Mouse (Mus musculus) lung, embryonic 15.5 days (tissue): ENCODE data around the gene Foxk1. TPM values are rescaled to one million over a fixed set of nuclear protein-coding genes. Genes with fewer than 3 reads are reported as not detected.
A peak's percentile ranks its signal among the peaks of the same experiment; 100 is the strongest.

ENCODE experiments used
- ATAC-seq: fragments of 200-750 bp; cut with Nextera tagmentation; 2 replicates; pipeline ENCODE4 v1.8.0; 2017; ENCODE audit warnings: moderate number of reproducible peaks, borderline replicate concordance; ENCODE audit not compliant: low FRiP score, low TSS enrichment; ENCODE audit errors: extremely low read depth
- H3K27ac ChIP-seq: fragments of 300-500 bp; sonication (generic); 2 replicates; pipeline ENCODE4 v1.5.1; 2015; ENCODE audit warnings: moderate library complexity, mild to moderate bottlenecking, inconsistent platforms
- H3K27me3 ChIP-seq: fragments of 300-500 bp; sonication (generic); 2 replicates; pipeline ENCODE4 v1.6.1; 2015; ENCODE audit warnings: inconsistent platforms
- H3K36me3 ChIP-seq: fragments of 300-500 bp; sonication (generic); 2 replicates; pipeline ENCODE4 v1.6.1; 2015; ENCODE audit warnings: inconsistent platforms
- H3K4me1 ChIP-seq: fragments of 300-500 bp; sonication (generic); 2 replicates; pipeline ENCODE4 v1.6.1; 2015; ENCODE audit warnings: inconsistent platforms
- H3K4me2 ChIP-seq: fragments of 300-500 bp; sonication (generic); 2 replicates; pipeline ENCODE4 v1.6.1; 2015; ENCODE audit warnings: inconsistent platforms, mild to moderate bottlenecking, moderate library complexity
- H3K4me3 ChIP-seq: fragments of 300-500 bp; sonication (generic); 2 replicates; pipeline ENCODE4 v1.5.1; 2015; ENCODE audit warnings: mild to moderate bottlenecking, inconsistent platforms
- H3K9ac ChIP-seq: fragments of 300-500 bp; sonication (generic); 2 replicates; pipeline ENCODE4 v1.6.1; 2015; ENCODE audit warnings: inconsistent platforms
- H3K9me3 ChIP-seq: fragments of 300-500 bp; sonication (generic); 2 replicates; pipeline ENCODE4 v1.6.1; 2016; ENCODE audit warnings: inconsistent platforms
- WGBS: fragments of 180-500 bp; shearing (Covaris S2); methylation state at CpG from one replicate; pipeline ENCODE4 v1.1.7; 2015; 5-methylcytosine and 5-hydroxymethylcytosine counted together
- polyA plus RNA-seq: library from polyadenylated mRNA; unstranded; fragments of >200 nt; fragmentation: Nextera tagmentation; extraction: Ambion mirVana; gene quantifications from 2 replicates; pipeline ENCODE4 v1.2.1, GENCODE M21; 2015

The Foxk1 gene
- polyA plus RNA-seq, 1 experiment from 2014 or later = 5.7 TPM

GRCm38 (mm10) chr5:142394602-142395252 is 6.6 kb upstream of the Foxk1 start:
- ATAC-seq = no peak
- H3K27me3 ChIP-seq = no peaks in the 10 kb centered on the region
- no peak overlapping the region for H3K9ac ChIP-seq
- no peak overlapping the region for H3K27ac ChIP-seq
- H3K4me2 ChIP-seq = no peak overlapping the region
- H3K36me3 ChIP-seq = no peaks in the 10 kb centered on the region
- no peaks in the 10 kb centered on the region for H3K4me1 ChIP-seq
- no peak overlapping the region for H3K4me3 ChIP-seq
- H3K9me3 ChIP-seq = no peaks in the 10 kb centered on the region
- 87% methylated on average over 6 of the region's 6 CpGs for WGBS

GRCm38 (mm10) chr5:142395909-142396308 is 5.4 kb upstream of the Foxk1 start:
- H3K36me3 ChIP-seq = no peaks in the 10 kb centered on the region
- no peak overlapping the region for H3K4me2 ChIP-seq
- 64% methylated on average over 5 of the region's 5 CpGs for WGBS
- no peak overlapping the region for H3K4me3 ChIP-seq
- H3K9me3 ChIP-seq = no peaks in the 10 kb centered on the region
- no peaks in the 10 kb centered on the region for H3K27me3 ChIP-seq
- H3K27ac ChIP-seq = no peak overlapping the region
- ATAC-seq = no peak
- H3K9ac ChIP-seq = no peak overlapping the region
- H3K4me1 ChIP-seq = peaks cover 10% of the 10 kb centered on the region

GRCm38 (mm10) chr5:142400181-142400883 is 965 bp upstream of the Foxk1 start:
- peak overlapping the region; percentile 85 for H3K4me2 ChIP-seq
- H3K4me1 ChIP-seq = peaks cover 44% of the 10 kb centered on the region
- 20% methylated on average over 17 of the region's 17 CpGs for WGBS
- H3K9ac ChIP-seq = no peak overlapping the region
- ATAC-seq = no peak
- H3K4me3 ChIP-seq = peak overlapping the region; percentile 96
- peak overlapping the region; percentile 31 for H3K27ac ChIP-seq
- no peaks in the 10 kb centered on the region for H3K9me3 ChIP-seq
- no peaks in the 10 kb centered on the region for H3K36me3 ChIP-seq
- no peaks in the 10 kb centered on the region for H3K27me3 ChIP-seq

- peak overlapping the region; percentile 91 for H3K27ac ChIP-seq
- H3K27me3 ChIP-seq = no peaks in the 10 kb centered on the region
- no peaks in the 10 kb centered on the region; the same call in 1 of the 2 replicates for H3K36me3 ChIP-seq
- WGBS = 1% methylated on average over 67 of the region's 67 CpGs
- ATAC-seq = peak; percentile 49
- H3K4me1 ChIP-seq = peaks cover 56% of the 10 kb centered on the region
- H3K9ac ChIP-seq = peak overlapping the region; percentile 97
- no peaks in the 10 kb centered on the region for H3K9me3 ChIP-seq
- peak overlapping the region; percentile 85 for H3K4me2 ChIP-seq
- H3K4me3 ChIP-seq = peak overlapping the region; percentile 96
Measured at GRCm38 (mm10) chr5:142401641-142402625, 636 bp downstream of the Foxk1 start.

GRCm38 (mm10) chr5:142403694-142404093 is 2.4 kb downstream of the Foxk1 start:
- WGBS = 63% methylated on average over 3 of the region's 3 CpGs
- Histone ChIP-seq H3K9me3 (no peaks in the 10 kb centered on the region), H3K4me2 (peak overlapping the region; percentile 85), H3K27me3 (no peaks in the 10 kb centered on the region), H3K27ac (no peak overlapping the region), H3K4me1 (peaks cover 56% of the 10 kb centered on the region), H3K36me3 (no peaks in the 10 kb centered on the region; the same call in 1 of the 2 replicates), H3K9ac (no peak overlapping the region), H3K4me3 (no peak overlapping the region)
- no peak for ATAC-seq

- no peaks in the 10 kb centered on the region; the same call in 1 of the 2 replicates for H3K36me3 ChIP-seq
- H3K9me3 ChIP-seq = no peaks in the 10 kb centered on the region
- H3K27me3 ChIP-seq = no peaks in the 10 kb centered on the region
- H3K4me1 ChIP-seq = peaks cover 56% of the 10 kb centered on the region
- ATAC-seq = no peak
- no peak overlapping the region for H3K4me3 ChIP-seq
- no peak overlapping the region for H3K9ac ChIP-seq
- H3K4me2 ChIP-seq = 0 out of 2 replicates have a peak overlapping the region, but pooled peaks have one; percentile 9
- H3K27ac ChIP-seq = no peak overlapping the region
- 82% methylated on average over 1 of the region's 1 CpGs for WGBS
Measured at GRCm38 (mm10) chr5:142404307-142404706, 3.0 kb downstream of the Foxk1 start.

GRCm38 (mm10) chr5:142405426-142405825 is 4.1 kb downstream of the Foxk1 start:
- H3K4me1 ChIP-seq = peaks cover 59% of the 10 kb centered on the region
- 54% methylated on average over 6 of the region's 6 CpGs for WGBS

GRCm38 (mm10) chr5:142406401-142406800 is 5.1 kb downstream of the Foxk1 start:
- H3K36me3 ChIP-seq = no peaks in the 10 kb centered on the region; the same call in 1 of the 2 replicates
- H3K27ac ChIP-seq = no peak overlapping the region
- H3K9me3 ChIP-seq = no peaks in the 10 kb centered on the region
- H3K27me3 ChIP-seq = no peaks in the 10 kb centered on the region
- H3K4me1 ChIP-seq = peaks cover 53% of the 10 kb centered on the region
- H3K9ac ChIP-seq = no peak overlapping the region
- H3K4me2 ChIP-seq = no peak overlapping the region
- 69% methylated on average over 7 of the region's 7 CpGs for WGBS
- no peak for ATAC-seq
- no peak overlapping the region for H3K4me3 ChIP-seq

More at GRCm38 (mm10) chr5:142405426-142405825, 4.1 kb downstream of the Foxk1 start:
- H3K9me3 ChIP-seq = no peaks in the 10 kb centered on the region
- H3K36me3 ChIP-seq = no peaks in the 10 kb centered on the region; the same call in 1 of the 2 replicates
- no peaks in the 10 kb centered on the region for H3K27me3 ChIP-seq
- no peak overlapping the region for H3K4me3 ChIP-seq
- no peak overlapping the region for H3K27ac ChIP-seq
- no peak overlapping the region for H3K9ac ChIP-seq
- no peak overlapping the region for H3K4me2 ChIP-seq
- ATAC-seq = no peak

GRCm38 (mm10) chr5:142406937-142407336 is 5.6 kb downstream of the Foxk1 start:
- no peak overlapping the region for H3K9ac ChIP-seq
- peaks cover 53% of the 10 kb centered on the region for H3K4me1 ChIP-seq
- no peak overlapping the region for H3K27ac ChIP-seq
- H3K9me3 ChIP-seq = no peaks in the 10 kb centered on the region
- ATAC-seq = no peak
- H3K4me2 ChIP-seq = no peak overlapping the region
- 28% methylated on average over 11 of the region's 11 CpGs for WGBS
- no peaks in the 10 kb centered on the region; the same call in 1 of the 2 replicates for H3K36me3 ChIP-seq
- no peaks in the 10 kb centered on the region for H3K27me3 ChIP-seq
- H3K4me3 ChIP-seq = no peak overlapping the region

GRCm38 (mm10) chr5:142407381-142407780 is 6.1 kb downstream of the Foxk1 start:
- 65% methylated on average over 7 of the region's 7 CpGs for WGBS
- Histone ChIP-seq H3K4me2 (no peak overlapping the region), H3K27ac (no peak overlapping the region), H3K36me3 (no peaks in the 10 kb centered on the region; the same call in 1 of the 2 replicates), H3K9me3 (no peaks in the 10 kb centered on the region), H3K27me3 (no peaks in the 10 kb centered on the region), H3K4me3 (no peak overlapping the region), H3K4me1 (peaks cover 54% of the 10 kb centered on the region), H3K9ac (no peak overlapping the region)
- ATAC-seq = no peak

GRCm38 (mm10) chr5:142409169-142409568 is 7.9 kb downstream of the Foxk1 start:
- WGBS = 64% methylated on average over 6 of the region's 6 CpGs
- peaks cover 54% of the 10 kb centered on the region for H3K4me1 ChIP-seq

More at GRCm38 (mm10) chr5:142409169-142409568, 7.9 kb downstream of the Foxk1 start:
- H3K9ac ChIP-seq = no peak overlapping the region
- H3K4me3 ChIP-seq = no peak overlapping the region
- H3K27ac ChIP-seq = no peak overlapping the region
- no peak overlapping the region for H3K4me2 ChIP-seq
- no peaks in the 10 kb centered on the region for H3K9me3 ChIP-seq
- ATAC-seq = no peak
- H3K36me3 ChIP-seq = no peaks in the 10 kb centered on the region; the same call in 1 of the 2 replicates
- no peaks in the 10 kb centered on the region for H3K27me3 ChIP-seq
